ENCODE assay signal across 22 mouse cellular contexts in genomic region chr5:81301874-81302273, GRCm38 (mm10).
A peak's percentile ranks its signal among the peaks of the same experiment; 100 is the strongest.
DNase-seq lines count a peak whose midpoint lies in the region; ATAC-seq and TF ChIP-seq lines count a peak whose summit lies in the region.
"Had no signal": no experiment of that assay in that cellular context is flagged by ENCODE, and none has a peak within 500 bp of the region (broad histone marks: within the 10 kb centered on the region; RNA-seq: fewer than 3 reads in every experiment).

No protein-coding gene starts in this region.

- H3K9ac ChIP-seq in midbrain, embryonic 11.5 days (ENCODE audit: low read length) = no peak overlapping the region
- H3K9ac ChIP-seq in midbrain, embryonic 16.5 days (ENCODE audit: low read depth, low read length) = no peak overlapping the region
- H3K9ac ChIP-seq in CH12.LX (ENCODE audit: insufficient read depth, low read depth) = no peak overlapping the region

- H3K79me2 ChIP-seq in CH12.LX (replicated peaks; ENCODE audit: control insufficient read depth, extremely low read depth, insufficient read depth, poor library complexity, severe bottlenecking) = no peaks in the 10 kb centered on the region

- dilution Hi-C loops in CH12.LX (cut with MboI; ENCODE audit: extremely low pct_ligation_motif_present, extremely low pct_unique_long_range_greater_than_20kb, low sequenced_read_pairs) = no loop called here

- ATAC-seq in midbrain, embryonic 11.5 days (ENCODE audit: low FRiP score) = no peak
- ATAC-seq in midbrain, embryonic 16.5 days = no peak
- ATAC-seq: activated CD4-positive, CD25-positive, alpha-beta regulatory T cell, adult 4 months; CD4-positive, CD25-positive, alpha-beta regulatory T cell, adult 4 months; Patski had no signal

- peak; percentile 61 for DNase-seq in midbrain, embryonic 11.5 days (ENCODE audit: low spot score, missing footprints)
- DNase-seq in A20 (ENCODE audit: low read depth, low spot score) (peak; percentile 57), CH12.LX (ENCODE audit: extremely low read depth) (no peak)
- DNase-seq in spleen, postnatal 4 days (ENCODE audit: low spot score in 2 of 2) = no peak
- DNase-seq in cerebellum, adult 8-10 months = no peak
- DNase-seq: adrenal gland, adult 2 months; adrenal gland, adult 8-10 months; adrenal gland, postnatal 10 days; adrenal gland, postnatal 14 days; adrenal gland, postnatal 25 days; adrenal gland, postnatal 36 days; B cell, adult 2 months; cerebellum, adult 11 months; cerebellum, adult 11-12 months; cerebellum, adult 18-20 months; cerebellum, adult 2 months; cerebellum, adult 9-10 months had no signal

- H3K27ac ChIP-seq in midbrain, embryonic 11.5 days (ENCODE audit: low read depth, low read length) = no peak overlapping the region
- no peak overlapping the region for H3K27ac ChIP-seq in midbrain, embryonic 16.5 days (ENCODE audit: low read length)
- no peak overlapping the region for H3K27ac ChIP-seq in CH12.LX (ENCODE audit: insufficient read depth, low read depth)

- H3K4me3 ChIP-seq in midbrain, embryonic 11.5 days (ENCODE audit: low read depth, low read length) = no peak overlapping the region
- no peak overlapping the region for H3K4me3 ChIP-seq in midbrain, embryonic 16.5 days (ENCODE audit: low read depth, low read length)
- H3K4me3 ChIP-seq in CH12.LX (replicated peaks in 1 of 3; ENCODE audit: low read depth in 2 of 3, low read length in 2 of 3, poor library complexity in 1 of 3) = no peak overlapping the region

- no peak for TF ChIP-seq RAD21 in CH12.LX (IDR thresholded peaks at IDR 0.05; ENCODE audit: low read depth, low read length)

- in situ Hi-C loops in CH12.LX (cut with MboI; ENCODE audit: low pct_ligation_motif_present, low pct_unique_long_range_greater_than_20kb, low sequenced_read_pairs) = no loop called here

- no peaks in the 10 kb centered on the region for H3K27me3 ChIP-seq in midbrain, embryonic 11.5 days (ENCODE audit: control insufficient read depth, insufficient read depth, low read length)
- no peaks in the 10 kb centered on the region for H3K27me3 ChIP-seq in midbrain, embryonic 16.5 days (ENCODE audit: control insufficient read depth, insufficient read depth, low read depth, low read length)
- no peaks in the 10 kb centered on the region for H3K27me3 ChIP-seq in CH12.LX (replicated peaks)

- no peaks in the 10 kb centered on the region for H3K9me3 ChIP-seq in midbrain, embryonic 11.5 days (ENCODE audit: control insufficient read depth, low read length)
- H3K9me3 ChIP-seq in midbrain, embryonic 16.5 days (replicated peaks; ENCODE audit: control insufficient read depth, low read length, poor library complexity, severe bottlenecking) = no peaks in the 10 kb centered on the region
- H3K9me3 ChIP-seq in CH12.LX (replicated peaks; ENCODE audit: low read length) = peaks cover 2% of the 10 kb centered on the region

- no peaks in the 10 kb centered on the region for H3K36me3 ChIP-seq in midbrain, embryonic 11.5 days (ENCODE audit: control insufficient read depth, insufficient read depth, low read length)
- no peaks in the 10 kb centered on the region for H3K36me3 ChIP-seq in midbrain, embryonic 16.5 days (ENCODE audit: control insufficient read depth, insufficient read depth, low read length)
- H3K36me3 ChIP-seq in CH12.LX (replicated peaks in 1 of 2; ENCODE audit: control insufficient read depth in 1 of 2, insufficient read depth in 1 of 2, low read length in 1 of 2) = no peaks in the 10 kb centered on the region
- H3K36me3 ChIP-seq: G1E had no signal

- no peaks in the 10 kb centered on the region for H3K4me1 ChIP-seq in midbrain, embryonic 11.5 days (ENCODE audit: control insufficient read depth, insufficient read depth, low read length)
- H3K4me1 ChIP-seq in midbrain, embryonic 16.5 days (ENCODE audit: control insufficient read depth, insufficient read depth, low read length) = no peaks in the 10 kb centered on the region
- peaks cover 2 to 8% of the 10 kb centered on the region in 2 experiments; a peak in 3 of 4 replicates for H3K4me1 ChIP-seq in CH12.LX (ENCODE audit: control insufficient read depth in 1 of 2, insufficient read depth in 2 of 2)

- TF ChIP-seq CTCF in CH12.LX (conservative IDR thresholded peaks at IDR 0.05 in 1 of 2, IDR thresholded peaks at IDR 0.05 in 1 of 2; ENCODE audit: low read depth in 2 of 2, low read length in 2 of 2) = no peak

- TF ChIP-seq EP300 in CH12.LX (IDR thresholded peaks at IDR 0.05; ENCODE audit: low read length) = peak; percentile 78

- no peak overlapping the region for H3K4me2 ChIP-seq in midbrain, embryonic 11.5 days
- H3K4me2 ChIP-seq in midbrain, embryonic 16.5 days (ENCODE audit: low read length) = no peak overlapping the region
- H3K4me2 ChIP-seq in CH12.LX (ENCODE audit: insufficient read depth, low read depth, poor library complexity, severe bottlenecking) = no peak overlapping the region

- no peak for TF ChIP-seq POLR2A in CH12.LX (IDR thresholded peaks at IDR 0.05; ENCODE audit: low read depth, low read length)

TF ChIP-seq in CH12.LX, 34 proteins besides CTCF, POLR2A, EP300 and RAD21:
- TF ChIP-seq GABPA (IDR thresholded peaks at IDR 0.05; ENCODE audit: insufficient replicate concordance, low read depth, low read length) (no peak), MAFK (IDR thresholded peaks at IDR 0.05; ENCODE audit: insufficient replicate concordance, low read length) (no peak), IRF4 (IDR thresholded peaks at IDR 0.05; ENCODE audit: low read depth, low read length) (peak; percentile 87)

Comparison
In these comparisons a context has a peak if more than half of its experiments do, and no peak if none do; other contexts are left out.
1. DNase-seq: peak in midbrain, embryonic 11.5 days (single experiment) and A20 (single experiment); none in CH12.LX (single experiment), spleen, postnatal 4 days (0 of 2) and cerebellum, adult 8-10 months (single experiment).